Mouse (Mus musculus): ENCODE results near the gene Shpk.

DNA sequence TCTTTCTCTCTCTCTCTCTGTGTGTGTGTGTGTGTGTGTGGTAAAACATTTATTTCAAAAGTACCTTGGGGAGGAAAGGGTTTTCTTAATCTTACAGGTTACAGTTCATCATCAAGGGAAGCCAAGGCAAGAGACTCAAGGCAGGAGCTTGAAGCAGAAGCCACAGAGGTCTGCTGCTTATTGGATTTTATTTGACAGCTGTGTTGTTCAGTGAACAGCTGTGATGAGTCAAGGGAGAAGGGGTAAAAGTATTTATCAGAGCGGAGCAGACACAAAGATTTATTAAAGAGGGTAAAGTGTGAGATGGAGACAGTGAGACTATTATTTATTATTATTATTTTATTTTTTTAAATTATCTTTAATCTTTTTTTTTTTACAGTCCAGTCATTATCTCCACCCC lies 62.1 kb downstream of the Shpk start:
- TF ChIP-seq ZNF384 (IDR thresholded peaks at IDR 0.05; ENCODE audit: low read depth, low read length) = no peak
- no peak for TF ChIP-seq ZC3H11A (IDR thresholded peaks at IDR 0.05; ENCODE audit: borderline replicate concordance, low read depth, low read length)

Data from ES-E14 (cell line).